Mouse (Mus musculus) erythroblast, embryonic 14.5 days (primary cell): ENCODE results near the gene Mettl25. TPM values are rescaled to one million over a fixed set of nuclear protein-coding genes. Genes with fewer than 3 reads are reported as not detected.

Experiments used
- H3K27me3 ChIP-seq: 2 replicates; pipeline ENCODE4 v1.6.1; 2012; ENCODE audit warnings: inconsistent platforms; ENCODE audit not compliant: control insufficient read depth
- H3K36me3 ChIP-seq: 2 replicates; pipeline ENCODE4 v1.6.1; 2012; ENCODE audit warnings: mild to moderate bottlenecking, inconsistent platforms; ENCODE audit not compliant: control insufficient read depth
- H3K4me1 ChIP-seq: 2 replicates; pipeline ENCODE4 v1.6.1; 2012; ENCODE audit warnings: inconsistent platforms; ENCODE audit not compliant: control insufficient read depth
- H3K4me3 ChIP-seq: replicated peaks from 2 replicates; pipeline ENCODE3; 2012; ENCODE audit warnings: moderate library complexity, mild to moderate bottlenecking, inconsistent platforms
- H3K9me3 ChIP-seq: 2 replicates; pipeline ENCODE4 v1.6.1; 2012; ENCODE audit warnings: low read length, inconsistent platforms, mixed read lengths; ENCODE audit not compliant: control insufficient read depth
- GATA1 ChIP-seq: IDR thresholded peaks from 2 replicates; pipeline ENCODE4 v1.6.1; 2012; ENCODE audit warnings: low read length, inconsistent platforms, mixed read lengths
- TAL1 ChIP-seq: IDR thresholded peaks from 3 replicates; pipeline ENCODE4 v1.6.1; 2012; ENCODE audit warnings: low read length, inconsistent platforms, mixed read lengths
- polyA plus RNA-seq: library from polyadenylated mRNA; stranded (reverse); fragments of >175 nt; gene quantifications from 2 replicates; pipeline ENCODE4 v1.2.3, GENCODE M21; 2012

Gene Mettl25
- polyA plus RNA-seq, 1 experiment = 0.12 TPM

- TF ChIP-seq GATA1 (no peak), TAL1 (no peak)
- Histone ChIP-seq H3K9me3 (no peaks in the 10 kb centered on the region), H3K4me3 (no peak overlapping the region), H3K4me1 (no peaks in the 10 kb centered on the region), H3K36me3 (no peaks in the 10 kb centered on the region), H3K27me3 (no peaks in the 10 kb centered on the region)
Measured at GRCm38 (mm10) chr10:105760460-105760859, 80.7 kb downstream of the Mettl25 start.

GRCm38 (mm10) chr10:105760046-105760445 is 81.1 kb downstream of the Mettl25 start:
- Histone ChIP-seq H3K27me3 (no peaks in the 10 kb centered on the region), H3K4me3 (no peak overlapping the region), H3K36me3 (no peaks in the 10 kb centered on the region), H3K9me3 (no peaks in the 10 kb centered on the region), H3K4me1 (no peaks in the 10 kb centered on the region)
- TF ChIP-seq GATA1 (no peak), TAL1 (no peak)

- no peaks in the 10 kb centered on the region for H3K36me3 ChIP-seq
- no peaks in the 10 kb centered on the region for H3K4me1 ChIP-seq
- TF ChIP-seq GATA1 (no peak), TAL1 (no peak)
- H3K27me3 ChIP-seq = no peaks in the 10 kb centered on the region
- no peak overlapping the region for H3K4me3 ChIP-seq
- no peaks in the 10 kb centered on the region for H3K9me3 ChIP-seq
Measured at GRCm38 (mm10) chr10:105753831-105754605, 87.2 kb downstream of the Mettl25 start.

- Histone ChIP-seq H3K36me3 (no peaks in the 10 kb centered on the region), H3K4me1 (no peaks in the 10 kb centered on the region), H3K4me3 (no peak overlapping the region), H3K9me3 (peaks cover 21% of the 10 kb centered on the region), H3K27me3 (no peaks in the 10 kb centered on the region)
- TF ChIP-seq TAL1 = no peak
- TF ChIP-seq GATA1 = no peak
Measured at GRCm38 (mm10) chr10:105746019-105746418, 95.2 kb downstream of the Mettl25 start.

GRCm38 (mm10) chr10:105741736-105742135 is 99.4 kb downstream of the Mettl25 start:
- H3K27me3 ChIP-seq = no peaks in the 10 kb centered on the region
- no peak overlapping the region for H3K4me3 ChIP-seq
- peaks cover 23% of the 10 kb centered on the region for H3K9me3 ChIP-seq
- TF ChIP-seq GATA1 = no peak
- TF ChIP-seq TAL1 = no peak
- H3K4me1 ChIP-seq = no peaks in the 10 kb centered on the region
- H3K36me3 ChIP-seq = no peaks in the 10 kb centered on the region

GRCm38 (mm10) chr10:105738942-105739341 is 102.2 kb downstream of the Mettl25 start:
- no peaks in the 10 kb centered on the region for H3K36me3 ChIP-seq
- H3K9me3 ChIP-seq = peaks cover 23% of the 10 kb centered on the region
- H3K4me3 ChIP-seq = no peak overlapping the region
- TF ChIP-seq TAL1 (no peak), GATA1 (no peak)
- no peaks in the 10 kb centered on the region for H3K4me1 ChIP-seq
- H3K27me3 ChIP-seq = no peaks in the 10 kb centered on the region

- Histone ChIP-seq H3K9me3 (peaks cover 3% of the 10 kb centered on the region; the same call in 1 of the 2 replicates), H3K27me3 (no peaks in the 10 kb centered on the region), H3K36me3 (no peaks in the 10 kb centered on the region), H3K4me1 (no peaks in the 10 kb centered on the region), H3K4me3 (no peak overlapping the region)
- TF ChIP-seq TAL1 = no peak
- TF ChIP-seq GATA1 = no peak
Measured at GRCm38 (mm10) chr10:105727798-105728197, 113.4 kb downstream of the Mettl25 start.

GRCm38 (mm10) chr10:105727353-105727752 is 113.8 kb downstream of the Mettl25 start:
- Histone ChIP-seq H3K36me3 (no peaks in the 10 kb centered on the region), H3K4me1 (no peaks in the 10 kb centered on the region), H3K4me3 (no peak overlapping the region), H3K27me3 (no peaks in the 10 kb centered on the region), H3K9me3 (peaks cover 3% of the 10 kb centered on the region; the same call in 1 of the 2 replicates)
- TF ChIP-seq TAL1 (no peak), GATA1 (no peak)

- H3K4me1 ChIP-seq = no peaks in the 10 kb centered on the region
- H3K27me3 ChIP-seq = no peaks in the 10 kb centered on the region
- H3K9me3 ChIP-seq = no peaks in the 10 kb centered on the region
- no peak overlapping the region for H3K4me3 ChIP-seq
- TF ChIP-seq GATA1 = no peak
- TF ChIP-seq TAL1 = no peak
- H3K36me3 ChIP-seq = no peaks in the 10 kb centered on the region
Measured at GRCm38 (mm10) chr10:105714844-105715243, 126.3 kb downstream of the Mettl25 start.
